Mouse (Mus musculus): ENCODE measurements at regions not wholly inside any gene's neighbourhood (a gene's known extent, or its start where the extent isn't known, plus 50 kb on each side); places are given as distances from the start of the nearest gene placed in this dataset.

- DNase-seq = no peak
Measured at GRCm38 (mm10) chr15:61506361-61506897, 583.6 kb upstream of the A1bg start.

GRCm38 (mm10) chr15:61503436-61503835 lies 580.6 kb upstream of the A1bg start:
- DNase-seq = peak; percentile 47

GRCm38 (mm10) chr15:61489731-61490130 lies 566.9 kb upstream of the A1bg start:
- no peak for DNase-seq

- peak; percentile 18 for DNase-seq
Measured at GRCm38 (mm10) chr15:61481861-61482260, 559.0 kb upstream of the A1bg start.

GRCm38 (mm10) chr15:61473900-61474299 lies 551.1 kb upstream of the A1bg start:
- DNase-seq = no peak

- DNase-seq = no peak
Measured at GRCm38 (mm10) chr15:61455042-61455441, 532.2 kb upstream of the A1bg start.

GRCm38 (mm10) chr15:61454350-61454671 lies 531.5 kb upstream of the A1bg start:
- no peak for DNase-seq

GRCm38 (mm10) chr15:61453656-61454349 lies 531.0 kb upstream of the A1bg start:
- no peak for DNase-seq

GRCm38 (mm10) chr15:61450217-61450616 lies 527.4 kb upstream of the A1bg start:
- DNase-seq = no peak

GRCm38 (mm10) chr15:61448482-61448881 lies 525.7 kb upstream of the A1bg start:
- no peak for DNase-seq

GRCm38 (mm10) chr15:61446053-61446840 lies 523.4 kb upstream of the A1bg start:
- no peak for DNase-seq

GRCm38 (mm10) chr15:61441734-61442398 lies 519.1 kb upstream of the A1bg start:
- no peak for DNase-seq

GRCm38 (mm10) chr15:61441012-61441411 lies 518.2 kb upstream of the A1bg start:
- no peak for DNase-seq

GRCm38 (mm10) chr15:61440284-61440683 lies 517.5 kb upstream of the A1bg start:
- no peak for DNase-seq

- no peak for DNase-seq
Measured at GRCm38 (mm10) chr15:61439623-61440170, 516.9 kb upstream of the A1bg start.

- DNase-seq = no peak
Measured at GRCm38 (mm10) chr15:61428818-61429415, 506.1 kb upstream of the A1bg start.

GRCm38 (mm10) chr15:61422989-61423388 lies 500.2 kb upstream of the A1bg start:
- no peak for DNase-seq

GRCm38 (mm10) chr15:61417506-61417905 lies 494.7 kb upstream of the A1bg start:
- no peak for DNase-seq

GRCm38 (mm10) chr15:61416841-61417240 lies 494.0 kb upstream of the A1bg start:
- DNase-seq = no peak

- DNase-seq = no peak
Measured at GRCm38 (mm10) chr15:61415626-61416025, 492.8 kb upstream of the A1bg start.

- no peak for DNase-seq
Measured at GRCm38 (mm10) chr15:61411821-61412220, 489.0 kb upstream of the A1bg start.

- DNase-seq = no peak
Measured at GRCm38 (mm10) chr15:61410789-61411188, 488.0 kb upstream of the A1bg start.
